Mouse (Mus musculus) MEL (cell line): ENCODE data around the gene Atp6v0a2.

Experiments used
- CTCF ChIP-seq, 3 experiments: IDR thresholded peaks in 2 of 3; conservative IDR thresholded peaks in 1 of 3; 2 replicates each; pipeline ENCODE4 v1.5.1; 2011 to 2012; ENCODE audit warnings: low read length in 3 of 3, low read depth in 2 of 3, mild to moderate bottlenecking in 2 of 3, improper control_type of control experiment in 1 of 3, inconsistent platforms in 1 of 3, mixed read lengths in 1 of 3, moderate library complexity in 1 of 3; ENCODE audit not compliant: control insufficient read depth in 1 of 3, insufficient read depth in 1 of 3, poor library complexity in 1 of 3, severe bottlenecking in 1 of 3
- EP300 ChIP-seq, 2 experiments: IDR thresholded peaks; 2 replicates each; pipeline ENCODE4 v1.6.1; 2011; ENCODE audit warnings: improper control_type of control experiment in 2 of 2, low read length in 2 of 2, low read depth in 1 of 2, mild to moderate bottlenecking in 1 of 2
- GATA1 ChIP-seq: IDR thresholded peaks from 2 replicates; pipeline ENCODE4 v1.6.1; 2011; ENCODE audit warnings: low read depth, low read length, improper control_type of control experiment
- HCFC1 ChIP-seq: IDR thresholded peaks from 2 replicates; pipeline ENCODE4 v1.6.1; 2012; ENCODE audit warnings: low read depth, mild to moderate bottlenecking, inconsistent platforms, low read length, improper control_type of control experiment, moderate library complexity
- MAZ ChIP-seq: IDR thresholded peaks from 2 replicates; pipeline ENCODE4 v1.6.1; 2012; ENCODE audit warnings: low read depth, mild to moderate bottlenecking, inconsistent platforms, low read length, improper control_type of control experiment

DNA sequence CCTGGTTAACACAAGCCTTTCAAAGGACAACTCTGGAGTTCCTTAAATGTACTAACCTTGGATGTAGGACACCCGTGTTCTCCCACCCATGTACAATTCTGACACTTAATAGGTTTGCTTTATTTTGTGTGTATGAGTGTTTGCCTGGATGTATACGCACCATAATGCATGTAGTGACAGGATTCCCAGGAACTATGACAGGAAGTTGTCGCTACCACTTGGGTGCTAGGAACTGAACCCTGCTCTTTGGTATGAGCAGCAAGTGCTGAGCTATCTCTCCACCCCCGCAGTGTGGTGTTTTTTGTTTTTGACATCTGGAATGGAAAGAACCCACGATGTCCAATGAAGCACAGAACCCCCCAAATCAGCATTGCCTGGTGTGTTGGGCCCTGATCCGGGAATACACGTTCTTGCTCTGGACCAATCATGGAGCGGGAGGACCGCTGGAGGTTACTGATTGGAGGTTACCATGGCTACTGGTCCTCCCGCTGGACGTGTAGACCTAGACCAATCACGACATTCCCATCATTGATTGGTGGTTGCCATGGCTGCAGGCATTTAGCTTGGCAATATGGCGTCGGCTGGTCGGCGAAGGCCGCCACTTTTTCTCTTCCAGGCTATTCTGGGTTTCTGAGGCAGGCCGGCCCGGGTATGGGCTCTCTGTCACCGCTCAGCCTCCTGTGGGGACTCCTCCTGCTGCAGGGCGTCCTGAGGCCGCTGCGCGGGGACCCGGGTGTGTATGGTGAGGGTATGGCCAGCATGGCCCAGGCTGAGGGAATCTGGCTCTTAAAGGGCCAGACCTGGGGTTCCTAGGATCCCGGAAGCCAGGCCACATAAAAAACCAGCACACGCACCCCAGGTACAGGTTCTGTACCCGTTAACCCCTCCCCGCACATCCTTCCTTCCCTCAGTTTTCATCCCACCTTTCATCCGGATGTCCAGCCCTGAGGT, 29.9 kb upstream of the Atp6v0a2 start:
- TF ChIP-seq GATA1 (no peak), MAZ (no peak), CTCF (IDR thresholded peaks at IDR 0.05 in 2 of 3, conservative IDR thresholded peaks at IDR 0.05 in 1 of 3; ENCODE audit: control insufficient read depth in 1 of 3, insufficient read depth in 1 of 3, low read depth in 2 of 3, low read length in 3 of 3, poor library complexity in 1 of 3, severe bottlenecking in 1 of 3) (no peak), EP300 (IDR thresholded peaks at IDR 0.05; ENCODE audit: low read depth in 1 of 2, low read length in 2 of 2) (no peak), HCFC1 (no peak)
